Mouse (Mus musculus) CD4-positive, CD25-positive, alpha-beta regulatory T cell, adult 2 months (primary cell): ENCODE data around the gene Nfkb2.

ENCODE experiments used
- DNase-seq: peaks from one replicate; pipeline ENCODE4 v3.0.0-alpha.2; 2012; ENCODE audit warnings: low read depth, low spot score

The Nfkb2 gene

GRCm38 (mm10) chr19:46322996-46323572, 19.0 kb downstream of the Nfkb2 start:
- DNase-seq = no peak

- DNase-seq = no peak
Observed at GRCm38 (mm10) chr19:46323716-46324115, 19.6 kb downstream of the Nfkb2 start.

GRCm38 (mm10) chr19:46324366-46324765, 20.2 kb downstream of the Nfkb2 start:
- no peak for DNase-seq

- no peak for DNase-seq
Observed at GRCm38 (mm10) chr19:46324918-46325317, 20.8 kb downstream of the Nfkb2 start.

- no peak for DNase-seq
Observed at GRCm38 (mm10) chr19:46326019-46326755, 22.1 kb downstream of the Nfkb2 start.

GRCm38 (mm10) chr19:46326756-46327305, 22.7 kb downstream of the Nfkb2 start, which contains the start of gene Psd:
Psd (minus strand) TSS chr19:46327156.
- DNase-seq = peak; percentile 71

- no peak for DNase-seq
Observed at GRCm38 (mm10) chr19:46327531-46328064, 23.5 kb downstream of the Nfkb2 start.

GRCm38 (mm10) chr19:46328081-46329030, 24.2 kb downstream of the Nfkb2 start, which contains the start of gene Fbxl15:
Fbxl15 (plus strand) TSS chr19:46328184.
- DNase-seq = peak; percentile 94

GRCm38 (mm10) chr19:46329031-46329641, 25.0 kb downstream of the Nfkb2 start:
- peak; percentile 51 for DNase-seq

- peak; percentile 71 for DNase-seq
Observed at GRCm38 (mm10) chr19:46329951-46330350, 25.8 kb downstream of the Nfkb2 start.

GRCm38 (mm10) chr19:46330696-46331095, 26.6 kb downstream of the Nfkb2 start:
- DNase-seq = no peak

- no peak for DNase-seq
Observed at GRCm38 (mm10) chr19:46331326-46331725, 27.2 kb downstream of the Nfkb2 start.

GRCm38 (mm10) chr19:46331936-46332335, 27.8 kb downstream of the Nfkb2 start:
- no peak for DNase-seq

GRCm38 (mm10) chr19:46332721-46333339, 28.7 kb downstream of the Nfkb2 start:
- no peak for DNase-seq

GRCm38 (mm10) chr19:46333906-46334305, 29.8 kb downstream of the Nfkb2 start:
- no peak for DNase-seq

- DNase-seq = no peak
Observed at GRCm38 (mm10) chr19:46337719-46338330, 33.7 kb downstream of the Nfkb2 start.

GRCm38 (mm10) chr19:46338331-46338936, 34.3 kb downstream of the Nfkb2 start, which contains the start of gene Cuedc2:
Cuedc2 (minus strand) TSS chr19:46338702.
- DNase-seq = peak; percentile 95

GRCm38 (mm10) chr19:46338942-46339286, 34.8 kb downstream of the Nfkb2 start:
- DNase-seq = no peak

- peak; percentile 27 for DNase-seq
Observed at GRCm38 (mm10) chr19:46339287-46339971, 35.3 kb downstream of the Nfkb2 start.
